Mouse (Mus musculus) cerebellum, adult 2 months (tissue): Measurements from ENCODE around the gene Mcrip2.

Experiments
- CTCF ChIP-seq: fragments of 200-500 bp; IDR thresholded peaks from 2 replicates; pipeline ENCODE4 v1.5.1; 2011; ENCODE audit warnings: low read depth, mild to moderate bottlenecking, control low read depth, low read length, moderate library complexity, borderline replicate concordance; ENCODE audit not compliant: insufficient read depth
- POLR2A ChIP-seq: fragments of 200-500 bp; IDR thresholded peaks from 2 replicates; pipeline ENCODE4 v1.6.1; 2011; ENCODE audit warnings: low read length, control low read depth, borderline replicate concordance; ENCODE audit not compliant: insufficient read depth

- TF ChIP-seq POLR2A (no peak), CTCF (no peak)
These were observed 26.1 kb downstream of the Mcrip2 start for GRCm38 (mm10) chr17:25842509-25842908.
